Mouse (Mus musculus): ENCODE results near the gene Polr1e. TPM values are rescaled to one million over a fixed set of nuclear protein-coding genes. Genes with fewer than 3 reads are reported as not detected.
"Not testable (repeated sequence)": the region's sequence is repeated elsewhere in the genome, so short reads cannot be mapped to it uniquely, and the experiment has no call there.

Polr1e gene
- polyA plus RNA-seq, 1 experiment from 2014 or later: 30.3 TPM

DNA sequence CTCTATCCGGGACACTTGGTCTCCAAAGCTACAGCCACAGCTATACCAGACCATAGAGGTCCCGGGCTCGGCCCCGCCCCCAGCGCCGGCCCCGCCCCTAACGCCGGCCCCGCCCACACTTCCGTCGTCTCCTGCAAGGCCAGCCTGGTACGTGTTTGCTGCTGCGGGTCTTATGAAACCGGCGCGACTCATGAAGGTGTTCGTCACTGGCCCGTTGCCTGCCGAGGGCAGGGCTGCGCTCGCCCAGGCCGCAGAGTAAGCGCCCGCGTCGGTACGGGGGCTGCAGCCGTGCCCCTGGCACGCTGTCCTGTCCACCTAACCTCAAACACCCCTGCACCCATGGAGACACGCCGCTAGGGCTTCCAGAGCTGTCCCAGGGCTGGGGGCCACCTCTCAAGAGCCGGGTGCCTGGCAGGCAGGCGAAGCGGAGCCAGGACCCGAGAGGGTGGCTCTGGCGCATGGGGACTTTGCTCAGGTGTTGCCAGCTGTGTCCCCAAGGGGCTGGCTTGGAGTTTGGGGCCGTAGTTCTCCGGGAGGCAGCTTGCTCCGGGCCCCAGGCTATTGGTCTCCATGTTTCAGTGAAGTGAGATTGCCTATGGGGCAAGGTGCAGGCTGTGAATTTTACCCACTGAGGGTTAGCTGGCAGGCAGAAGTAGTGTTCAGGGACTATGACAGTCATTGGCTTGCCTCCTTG is 37.0 kb upstream of the Polr1e start, which contains the start of gene Grhpr:
Gene Grhpr (plus strand): TSS at position 116 of the 694 bp plus-strand sequence.
- H3K27me3 ChIP-seq: no peaks in the 10 kb centered on the region
- H3K9me3 ChIP-seq (replicated peaks): no peaks in the 10 kb centered on the region
- peaks cover 29% of the 10 kb centered on the region for H3K36me3 ChIP-seq
- WGBS (ENCODE audit: insufficient replicate concordance): 1% methylated on average over 40 of the region's 40 CpGs
- H3K4me1 ChIP-seq (replicated peaks): peaks cover 56% of the 10 kb centered on the region
- peak within 1 kb of the TSS; percentile 89 for H3K27ac ChIP-seq
- peak; percentile 79 for DNase-seq
- peak within 1 kb of the TSS; percentile 96 for H3K4me2 ChIP-seq
- ATAC-seq (ENCODE audit: low read depth): peak; percentile 92
- H3K4me3 ChIP-seq (replicated peaks): peak within 1 kb of the TSS; percentile 84
- peak within 1 kb of the TSS; percentile 92 for H3K9ac ChIP-seq

GRCm38 (mm10) chr4:44981974-44982287 is 36.5 kb upstream of the Polr1e start:
- H3K27me3 ChIP-seq: no peaks in the 10 kb centered on the region
- no peaks in the 10 kb centered on the region for H3K9me3 ChIP-seq (replicated peaks)
- H3K4me3 ChIP-seq (replicated peaks): peak overlapping the region; percentile 84
- ATAC-seq (ENCODE audit: low read depth): no peak
- H3K9ac ChIP-seq: peak overlapping the region; percentile 92
- no peak for DNase-seq
- peaks cover 56% of the 10 kb centered on the region for H3K4me1 ChIP-seq (replicated peaks)
- peak overlapping the region; percentile 96 for H3K4me2 ChIP-seq
- peak overlapping the region; percentile 89 for H3K27ac ChIP-seq
- H3K36me3 ChIP-seq: peaks cover 32% of the 10 kb centered on the region
- 32% methylated on average over 5 of the region's 5 CpGs for WGBS (ENCODE audit: insufficient replicate concordance)

DNA sequence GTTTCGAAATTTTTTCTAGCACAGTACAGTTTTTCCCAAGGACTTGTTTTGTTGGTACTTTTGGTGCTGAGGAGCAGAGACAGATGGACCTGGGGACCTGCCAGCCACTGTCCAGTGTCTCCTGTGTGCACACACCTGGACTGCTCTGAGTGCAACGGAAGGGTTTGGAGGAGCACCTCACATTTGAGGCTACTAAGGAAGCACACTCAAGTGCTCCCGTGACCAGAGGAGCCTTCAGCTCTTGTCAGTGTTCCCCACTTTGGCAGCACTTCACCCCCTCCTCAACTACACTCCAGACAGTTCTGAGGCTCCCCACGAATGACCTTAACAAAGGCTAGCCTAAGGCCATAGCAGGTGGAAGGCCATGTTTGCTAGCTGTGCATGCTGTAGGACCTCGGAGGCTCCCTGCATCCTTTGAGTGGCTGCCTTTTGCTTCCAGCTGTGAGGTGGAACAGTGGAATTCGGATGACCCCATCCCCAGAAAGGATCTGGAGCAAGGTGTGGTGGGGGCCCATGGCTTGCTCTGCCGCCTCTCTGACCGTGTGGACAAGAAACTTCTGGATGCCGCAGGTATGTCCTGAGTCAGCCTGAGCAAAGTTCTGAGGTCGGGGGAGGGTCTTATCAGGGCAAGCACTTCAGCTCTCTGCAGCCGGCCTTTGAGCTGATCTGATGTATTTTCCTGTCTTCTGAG is 35.8 kb upstream of the Polr1e start:
- H3K4me2 ChIP-seq: peak overlapping the region; percentile 96
- no peak for DNase-seq
- H3K27ac ChIP-seq: peak overlapping the region; percentile 89
- WGBS (ENCODE audit: insufficient replicate concordance): 46% methylated on average over 11 of the region's 11 CpGs
- H3K27me3 ChIP-seq: no peaks in the 10 kb centered on the region
- H3K36me3 ChIP-seq: peaks cover 39% of the 10 kb centered on the region
- H3K4me1 ChIP-seq (replicated peaks): peaks cover 56% of the 10 kb centered on the region
- peak overlapping the region; percentile 92 for H3K9ac ChIP-seq
- H3K9me3 ChIP-seq (replicated peaks): no peaks in the 10 kb centered on the region
- ATAC-seq (ENCODE audit: low read depth): no peak
- H3K4me3 ChIP-seq (replicated peaks): peak overlapping the region; percentile 84

- Histone ChIP-seq H3K9me3 (replicated peaks) (no peaks in the 10 kb centered on the region), H3K27me3 (no peaks in the 10 kb centered on the region), H3K4me1 (replicated peaks) (peaks cover 56% of the 10 kb centered on the region), H3K9ac (peak overlapping the region; percentile 92), H3K4me2 (peak overlapping the region; percentile 96), H3K27ac (peak overlapping the region; percentile 37), H3K4me3 (replicated peaks) (peak overlapping the region; percentile 84), H3K36me3 (peaks cover 45% of the 10 kb centered on the region)
- DNase-seq (no peak), ATAC-seq (ENCODE audit: low read depth) (no peak)
- 65% methylated on average over 10 of the region's 10 CpGs for WGBS (ENCODE audit: insufficient replicate concordance)
Observed at GRCm38 (mm10) chr4:44983131-44983740, 35.1 kb upstream of the Polr1e start.

DNA sequence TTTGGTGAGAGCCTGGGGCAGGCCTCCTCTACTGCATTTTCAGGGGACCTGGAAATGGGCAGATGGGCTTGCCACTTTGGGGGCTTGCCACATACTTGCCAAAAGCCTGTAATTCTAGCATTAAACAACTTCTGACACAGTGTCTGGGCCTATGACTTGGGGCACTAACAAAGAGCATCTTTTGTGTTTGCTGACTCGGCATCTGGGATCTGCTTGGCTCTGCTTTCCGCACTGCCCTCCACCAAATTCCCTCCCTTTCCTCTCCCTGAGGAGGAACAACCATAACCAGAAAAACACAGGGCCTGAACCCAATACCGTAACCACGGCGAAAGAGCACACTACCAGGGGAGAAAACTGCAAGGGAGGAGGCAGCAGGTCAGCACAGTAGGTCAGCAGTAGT is 27.8 kb upstream of the Polr1e start:
- H3K4me1 ChIP-seq (replicated peaks): peaks cover 30% of the 10 kb centered on the region
- ATAC-seq (ENCODE audit: low read depth): no peak
- no peaks in the 10 kb centered on the region for H3K9me3 ChIP-seq (replicated peaks)
- peaks cover 83% of the 10 kb centered on the region for H3K36me3 ChIP-seq
- WGBS (ENCODE audit: insufficient replicate concordance): 89% methylated on average over 5 of the region's 5 CpGs
- no peak overlapping the region for H3K4me3 ChIP-seq (replicated peaks)
- no peak overlapping the region for H3K9ac ChIP-seq
- DNase-seq: no peak
- H3K27ac ChIP-seq: no peak overlapping the region
- no peak overlapping the region for H3K4me2 ChIP-seq
- no peaks in the 10 kb centered on the region for H3K27me3 ChIP-seq

- not testable (repeated sequence) for DNase-seq; ATAC-seq (ENCODE audit: low read depth); H3K27ac ChIP-seq; H3K4me3 ChIP-seq (replicated peaks); H3K9ac ChIP-seq; H3K27me3 ChIP-seq; H3K4me2 ChIP-seq; H3K9me3 ChIP-seq (replicated peaks)
- WGBS (ENCODE audit: insufficient replicate concordance): 89% methylated on average over 11 of the region's 11 CpGs
- peaks cover 68% of the 10 kb centered on the region for H3K36me3 ChIP-seq
- peaks cover 43% of the 10 kb centered on the region for H3K4me1 ChIP-seq (replicated peaks)
Observed at GRCm38 (mm10) chr4:44992330-44992729, 26.1 kb upstream of the Polr1e start.

GRCm38 (mm10) chr4:44993179-44993578 is 25.2 kb upstream of the Polr1e start:
- H3K4me3 ChIP-seq (replicated peaks); H3K4me2 ChIP-seq; DNase-seq; ATAC-seq (ENCODE audit: low read depth); H3K9ac ChIP-seq; H3K9me3 ChIP-seq (replicated peaks); H3K27me3 ChIP-seq: not testable (repeated sequence)
- Histone ChIP-seq H3K36me3 (peaks cover 60% of the 10 kb centered on the region), H3K4me1 (replicated peaks) (peaks cover 48% of the 10 kb centered on the region), H3K27ac (peak overlapping the region; percentile 89)
- 79% methylated on average over 14 of the region's 14 CpGs for WGBS (ENCODE audit: insufficient replicate concordance)

DNA sequence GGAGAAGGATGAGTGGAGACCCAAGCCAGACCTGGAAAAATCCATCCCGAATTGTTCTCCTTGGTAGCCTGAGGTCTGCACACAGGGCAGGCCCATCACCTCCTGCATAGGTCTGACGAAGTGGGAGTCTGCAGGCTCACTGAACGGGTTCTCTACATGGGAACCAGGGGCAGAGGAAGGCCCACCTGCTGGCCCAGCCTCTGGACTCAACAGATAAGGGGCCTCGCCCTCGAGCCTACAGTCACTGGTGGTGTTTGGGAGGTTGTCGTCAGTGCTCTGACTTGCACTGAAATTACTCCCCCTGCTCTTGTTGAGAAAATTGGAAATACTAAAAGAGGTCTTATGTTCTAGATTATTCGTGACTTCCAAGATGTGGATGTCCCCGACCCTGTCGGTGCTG is 24.5 kb upstream of the Polr1e start:
- H3K9me3 ChIP-seq (replicated peaks): no peaks in the 10 kb centered on the region
- H3K4me3 ChIP-seq (replicated peaks): peak overlapping the region; percentile 11; the same call in 1 of the 2 replicates
- WGBS (ENCODE audit: insufficient replicate concordance): 33% methylated on average over 9 of the region's 9 CpGs
- H3K4me2 ChIP-seq: peak overlapping the region; percentile 56
- no peaks in the 10 kb centered on the region for H3K27me3 ChIP-seq
- peak; percentile 81 for DNase-seq
- peak; percentile 99 for ATAC-seq (ENCODE audit: low read depth)
- H3K9ac ChIP-seq: peak overlapping the region; percentile 59
- peaks cover 53% of the 10 kb centered on the region for H3K36me3 ChIP-seq
- H3K4me1 ChIP-seq (replicated peaks): peaks cover 48% of the 10 kb centered on the region
- H3K27ac ChIP-seq: peak overlapping the region; percentile 89

GRCm38 (mm10) chr4:44994776-44995175 is 23.6 kb upstream of the Polr1e start:
- Histone ChIP-seq H3K4me2 (peak overlapping the region; percentile 56; the same call in 1 of the 2 replicates), H3K9ac (peak overlapping the region; percentile 59), H3K36me3 (peaks cover 44% of the 10 kb centered on the region), H3K27ac (peak overlapping the region; percentile 89), H3K4me3 (replicated peaks) (no peak overlapping the region), H3K4me1 (replicated peaks) (peaks cover 54% of the 10 kb centered on the region), H3K9me3 (replicated peaks) (no peaks in the 10 kb centered on the region), H3K27me3 (no peaks in the 10 kb centered on the region)
- WGBS (ENCODE audit: insufficient replicate concordance): 85% methylated on average over 18 of the region's 18 CpGs
- DNase-seq: no peak
- ATAC-seq (ENCODE audit: low read depth): no peak

- Histone ChIP-seq H3K9me3 (replicated peaks) (no peaks in the 10 kb centered on the region), H3K4me2 (no peak overlapping the region), H3K9ac (no peak overlapping the region), H3K4me3 (replicated peaks) (no peak overlapping the region), H3K27me3 (no peaks in the 10 kb centered on the region), H3K27ac (no peak overlapping the region), H3K36me3 (peaks cover 17% of the 10 kb centered on the region), H3K4me1 (replicated peaks) (peaks cover 49% of the 10 kb centered on the region)
- WGBS (ENCODE audit: insufficient replicate concordance): 74% methylated on average over 3 of the region's 3 CpGs
- no peak for DNase-seq
- ATAC-seq (ENCODE audit: low read depth): no peak
Observed at GRCm38 (mm10) chr4:44998071-44998470, 20.3 kb upstream of the Polr1e start.

DNA sequence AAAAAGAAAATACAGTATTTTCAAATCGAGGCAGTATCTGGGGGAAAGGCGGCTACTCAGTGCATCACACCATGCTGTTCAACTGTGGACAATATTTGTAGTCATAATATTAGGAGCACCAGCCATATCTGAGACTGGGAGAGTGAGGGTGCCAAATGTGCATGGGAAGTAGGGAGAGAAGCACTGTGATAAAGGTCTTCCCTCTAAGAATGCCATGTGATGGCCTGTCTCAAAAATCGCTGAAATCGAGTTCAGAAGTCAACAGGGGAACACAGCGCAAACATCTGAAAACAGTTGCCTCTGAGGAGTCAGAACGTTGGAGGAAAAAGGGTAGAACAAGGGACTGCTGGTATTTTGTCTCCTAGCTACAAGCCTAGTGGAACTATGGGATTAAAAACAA is 18.4 kb upstream of the Polr1e start:
- Histone ChIP-seq H3K36me3 (peaks cover 2% of the 10 kb centered on the region), H3K27ac (no peak overlapping the region), H3K9ac (no peak overlapping the region), H3K4me2 (no peak overlapping the region), H3K27me3 (no peaks in the 10 kb centered on the region), H3K9me3 (replicated peaks) (no peaks in the 10 kb centered on the region), H3K4me1 (replicated peaks) (peaks cover 30% of the 10 kb centered on the region), H3K4me3 (replicated peaks) (no peak overlapping the region)
- no peak for ATAC-seq (ENCODE audit: low read depth)
- 78% methylated on average over 6 of the region's 6 CpGs for WGBS (ENCODE audit: insufficient replicate concordance)
- DNase-seq: no peak

All from liver, embryonic 13.5 days (tissue).